Mouse (Mus musculus): Measurements from ENCODE around the gene Nfib. TPM values are rescaled to one million over a fixed set of nuclear protein-coding genes. Genes with fewer than 3 reads are reported as not detected.
"Not testable (repeated sequence)": the region's sequence is repeated elsewhere in the genome, so short reads cannot be mapped to it uniquely, and the experiment has no call there.

Nfib gene
- total and polyA plus RNA-seq, 3 experiments: not detected

DNA sequence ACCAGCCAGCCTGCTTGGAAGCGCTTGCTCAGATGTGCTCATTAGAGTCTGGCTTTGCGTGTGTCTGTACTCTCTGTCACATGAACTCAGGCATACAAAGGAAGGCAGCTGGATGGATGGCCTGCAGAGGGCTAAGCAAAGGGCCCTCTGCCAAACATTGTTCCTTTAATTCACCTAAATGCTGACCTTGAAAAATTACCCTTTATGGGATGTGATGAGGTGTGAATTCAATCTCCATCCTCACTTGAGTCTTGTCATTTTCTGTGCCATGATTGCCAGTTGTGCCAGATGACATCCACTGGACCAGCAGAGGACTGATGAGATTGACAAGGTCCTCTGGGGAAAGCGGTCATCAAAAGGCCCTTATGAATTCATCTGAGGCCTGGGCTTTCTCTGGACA, 434.0 kb downstream of the Nfib start (continued):
- TF ChIP-seq MXI1 (IDR thresholded peaks at IDR 0.05; ENCODE audit: low read depth, low read length) (no peak), POLR2A (IDR thresholded peaks at IDR 0.05; ENCODE audit: control insufficient read depth in 1 of 2, insufficient read depth in 1 of 2, low read depth in 1 of 2, low read length in 2 of 2, poor library complexity in 1 of 2) (no peak)

DNA sequence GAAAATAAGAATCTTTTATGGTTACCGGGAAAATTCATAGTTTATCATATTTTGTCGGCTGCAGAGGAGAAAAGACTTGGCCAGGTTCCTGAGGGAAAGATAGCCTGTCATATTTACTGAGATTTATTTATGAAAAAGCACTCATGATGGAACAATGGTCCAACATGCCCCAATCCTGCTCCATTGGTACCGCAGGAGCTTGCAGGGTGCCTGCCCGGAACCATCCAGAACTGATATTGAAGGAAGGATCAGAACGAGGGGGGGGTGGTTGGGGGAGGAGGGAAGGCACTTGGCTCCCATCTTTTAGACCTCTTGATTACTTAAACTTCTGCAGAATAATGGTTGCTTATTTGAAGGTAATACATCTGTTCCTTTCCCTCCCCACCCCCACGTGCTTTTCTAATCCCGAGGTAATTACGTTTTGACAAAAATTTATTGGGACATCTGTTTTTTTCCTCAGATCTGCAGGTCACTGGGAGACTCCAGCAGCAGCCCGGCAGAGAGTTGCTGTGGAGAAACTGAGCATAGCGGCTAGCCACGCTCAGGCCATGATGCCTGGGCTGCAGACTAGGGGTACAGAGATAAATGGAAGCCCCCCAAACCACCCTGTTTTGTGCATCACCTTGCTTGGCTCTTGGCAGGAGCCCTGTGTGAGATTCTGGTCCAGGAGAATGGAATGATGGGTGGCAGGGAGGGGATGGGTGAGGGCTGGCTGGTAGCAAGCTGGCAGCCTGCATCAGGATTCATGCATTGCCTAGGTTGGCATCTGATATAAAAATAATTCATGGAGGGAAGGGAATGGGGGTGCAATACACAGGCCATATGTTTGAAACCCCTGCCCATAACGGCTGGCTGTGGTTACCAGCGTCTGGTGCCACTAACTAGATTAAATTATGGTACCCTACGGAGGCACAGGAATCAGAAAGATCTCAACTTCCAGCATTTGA, 437.4 kb downstream of the Nfib start:
- Histone ChIP-seq H3K36me3 (ENCODE audit: control insufficient read depth in 1 of 2, insufficient read depth in 2 of 2, low read length in 2 of 2) (no peaks in the 10 kb centered on the region), H3K4me3 (ENCODE audit: control insufficient read depth in 1 of 2, insufficient read depth in 1 of 2, low read depth in 2 of 2, low read length in 2 of 2) (no peak overlapping the region), H3K27ac (ENCODE audit: control insufficient read depth, low read depth, low read length) (no peak overlapping the region), H3K9me3 (replicated peaks; ENCODE audit: insufficient read depth, low read length) (no peaks in the 10 kb centered on the region), H3K4me1 (ENCODE audit: control insufficient read depth in 1 of 2, insufficient read depth in 2 of 2, low read length in 2 of 2) (no peaks in the 10 kb centered on the region), H3K9ac (ENCODE audit: control insufficient read depth, low read depth, low read length, poor library complexity, severe bottlenecking) (no peak overlapping the region), H3K27me3 (ENCODE audit: control insufficient read depth in 1 of 2, insufficient read depth in 2 of 2, low read length in 2 of 2) (no peaks in the 10 kb centered on the region), H3K79me2 (ENCODE audit: control insufficient read depth, insufficient read depth, low read length, poor library complexity) (no peaks in the 10 kb centered on the region)
- no peak for DNase-seq (ENCODE audit: low read depth, low spot score)
- TF ChIP-seq POLR2AphosphoS2 (IDR thresholded peaks at IDR 0.05; ENCODE audit: low read length) (no peak), CTCF (IDR thresholded peaks at IDR 0.05 in 2 of 3, conservative IDR thresholded peaks at IDR 0.05 in 1 of 3; ENCODE audit: control insufficient read depth in 1 of 3, insufficient read depth in 1 of 3, low read depth in 2 of 3, low read length in 3 of 3, poor library complexity in 1 of 3, severe bottlenecking in 1 of 3) (no peak), ZMIZ1 (IDR thresholded peaks at IDR 0.05; ENCODE audit: low read depth, low read length) (no peak), RAD21 (IDR thresholded peaks at IDR 0.05; ENCODE audit: low read depth, low read length) (no peak)

- H3K79me2 ChIP-seq (ENCODE audit: control insufficient read depth, insufficient read depth, low read length, poor library complexity): no peaks in the 10 kb centered on the region
- H3K36me3 ChIP-seq (ENCODE audit: control insufficient read depth in 1 of 2, insufficient read depth in 2 of 2, low read length in 2 of 2): no peaks in the 10 kb centered on the region
- H3K9ac ChIP-seq (ENCODE audit: control insufficient read depth, low read depth, low read length, poor library complexity, severe bottlenecking): no peak overlapping the region
- no peak overlapping the region for H3K4me3 ChIP-seq (ENCODE audit: control insufficient read depth in 1 of 2, insufficient read depth in 1 of 2, low read depth in 2 of 2, low read length in 2 of 2)
- no peaks in the 10 kb centered on the region for H3K4me1 ChIP-seq (ENCODE audit: control insufficient read depth in 1 of 2, insufficient read depth in 2 of 2, low read length in 2 of 2)
- no peak overlapping the region for H3K27ac ChIP-seq (ENCODE audit: control insufficient read depth, low read depth, low read length)
- no peak for DNase-seq (ENCODE audit: low read depth, low spot score)
- TF ChIP-seq MEF2A (IDR thresholded peaks at IDR 0.05; ENCODE audit: extremely low read depth, insufficient replicate concordance, low read depth, low read length, poor library complexity, severe bottlenecking): no peak
- no peak for TF ChIP-seq GABPA (IDR thresholded peaks at IDR 0.05; ENCODE audit: low read depth, low read length)
- no peak for TF ChIP-seq ELF1 (IDR thresholded peaks at IDR 0.05; ENCODE audit: low read depth, low read length)
- no peak for TF ChIP-seq NELFE (IDR thresholded peaks at IDR 0.05; ENCODE audit: low read depth, low read length)
- no peak for TF ChIP-seq TCF12 (IDR thresholded peaks at IDR 0.05; ENCODE audit: low read depth, low read length)
- TF ChIP-seq E2F4 (IDR thresholded peaks at IDR 0.05; ENCODE audit: borderline replicate concordance, low read depth, low read length): no peak
- TF ChIP-seq ZNF384 (IDR thresholded peaks at IDR 0.05; ENCODE audit: low read depth, low read length): no peak
- no peak for TF ChIP-seq RAD21 (IDR thresholded peaks at IDR 0.05; ENCODE audit: low read depth, low read length)
- no peak for TF ChIP-seq KAT2A (conservative IDR thresholded peaks at IDR 0.05; ENCODE audit: low read depth, low read length)
- no peak for TF ChIP-seq USF2 (IDR thresholded peaks at IDR 0.05; ENCODE audit: borderline replicate concordance in 1 of 2, insufficient read depth in 1 of 2, low read depth in 1 of 2, low read length in 2 of 2)
- no peak for TF ChIP-seq MYB (IDR thresholded peaks at IDR 0.05; ENCODE audit: low read depth, low read length)
- no peak for TF ChIP-seq EP300 (IDR thresholded peaks at IDR 0.05; ENCODE audit: low read depth in 1 of 2, low read length in 2 of 2)
- TF ChIP-seq POLR2AphosphoS2 (IDR thresholded peaks at IDR 0.05; ENCODE audit: low read length): no peak
- no peak for TF ChIP-seq MAX (IDR thresholded peaks at IDR 0.05; ENCODE audit: low read length)
- no peak for TF ChIP-seq UBTF (IDR thresholded peaks at IDR 0.05; ENCODE audit: borderline replicate concordance, insufficient read depth, low read depth, low read length)
- H3K27me3 ChIP-seq (ENCODE audit: control insufficient read depth in 1 of 2, insufficient read depth in 2 of 2, low read length in 2 of 2): no peaks in the 10 kb centered on the region
- no peaks in the 10 kb centered on the region for H3K9me3 ChIP-seq (replicated peaks; ENCODE audit: insufficient read depth, low read length)
These were observed 439.4 kb downstream of the Nfib start for GRCm38 (mm10) chr4:82266066-82266619.

DNA sequence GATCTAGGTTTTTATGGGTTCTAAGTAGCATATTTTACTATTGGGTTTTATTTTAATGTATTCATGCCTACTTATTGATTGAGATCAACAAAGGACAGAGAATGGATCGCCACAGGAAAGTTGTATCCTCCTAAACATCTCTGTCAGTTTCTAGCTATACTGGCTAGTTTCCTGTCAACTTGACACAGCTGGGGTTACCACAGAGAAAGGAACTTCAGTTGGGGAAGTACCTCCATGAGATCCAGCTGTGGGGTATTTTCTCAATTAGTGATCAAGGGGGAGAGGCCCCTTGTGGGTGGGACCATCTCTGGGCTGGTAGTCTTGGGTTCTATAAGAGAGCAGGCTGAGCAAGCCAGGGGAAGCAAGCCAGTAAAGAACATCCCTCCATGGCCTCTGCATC, 447.0 kb downstream of the Nfib start:
- not testable (repeated sequence) for H3K9me3 ChIP-seq (replicated peaks; ENCODE audit: insufficient read depth, low read length); DNase-seq (ENCODE audit: low read depth, low spot score); H3K27ac ChIP-seq (ENCODE audit: control insufficient read depth, low read depth, low read length); H3K4me1 ChIP-seq (ENCODE audit: control insufficient read depth in 1 of 2, insufficient read depth in 2 of 2, low read length in 2 of 2); H3K79me2 ChIP-seq (ENCODE audit: control insufficient read depth, insufficient read depth, low read length, poor library complexity); H3K27me3 ChIP-seq (ENCODE audit: control insufficient read depth in 1 of 2, insufficient read depth in 2 of 2, low read length in 2 of 2); H3K4me3 ChIP-seq (ENCODE audit: control insufficient read depth in 1 of 2, insufficient read depth in 1 of 2, low read depth in 2 of 2, low read length in 2 of 2); H3K36me3 ChIP-seq (ENCODE audit: control insufficient read depth in 1 of 2, insufficient read depth in 2 of 2, low read length in 2 of 2); H3K9ac ChIP-seq (ENCODE audit: control insufficient read depth, low read depth, low read length, poor library complexity, severe bottlenecking)
